Mouse (Mus musculus) intestine, postnatal 0 days (tissue): ENCODE data around the gene Ccar1. TPM values are rescaled to one million over a fixed set of nuclear protein-coding genes. Genes with fewer than 3 reads are reported as not detected.

Source experiments
- ATAC-seq: fragments of 200-750 bp; cut with Nextera tagmentation; 2 replicates; pipeline ENCODE4 v1.8.0; 2017; ENCODE audit warnings: mild to moderate bottlenecking, moderate TSS enrichment, moderate library complexity
- H3K27ac ChIP-seq: fragments of 300-500 bp; sonication (generic); 2 replicates; pipeline ENCODE4 v1.5.1; 2014; ENCODE audit warnings: mild to moderate bottlenecking, low read depth, low read length, moderate library complexity
- H3K27me3 ChIP-seq: fragments of 300-500 bp; sonication (generic); replicated peaks from 2 replicates; pipeline ENCODE4 v1.6.1; 2014; ENCODE audit warnings: low read length, mixed read lengths; ENCODE audit not compliant: control insufficient read depth, insufficient read depth
- H3K36me3 ChIP-seq: fragments of 300-500 bp; sonication (generic); 2 replicates; pipeline ENCODE4 v1.6.1; 2014; ENCODE audit warnings: mild to moderate bottlenecking, moderate library complexity; ENCODE audit not compliant: control insufficient read depth, insufficient read depth
- H3K4me1 ChIP-seq: fragments of 300-500 bp; sonication (generic); replicated peaks from 2 replicates; pipeline ENCODE4 v1.6.1; 2014; ENCODE audit warnings: antibody characterized with exemption, low read length, mixed read lengths; ENCODE audit not compliant: control insufficient read depth, insufficient read depth
- H3K4me2 ChIP-seq: fragments of 300-500 bp; sonication (generic); replicated peaks from 2 replicates; pipeline ENCODE4 v1.6.1; 2014; ENCODE audit warnings: low read depth, mild to moderate bottlenecking, moderate library complexity
- H3K4me3 ChIP-seq: fragments of 300-500 bp; sonication (generic); 2 replicates; pipeline ENCODE4 v1.5.1; 2014; ENCODE audit warnings: low read depth, low read length
- H3K9ac ChIP-seq: fragments of 300-500 bp; sonication (generic); 2 replicates; pipeline ENCODE4 v1.6.1; 2014; ENCODE audit warnings: mild to moderate bottlenecking, low read depth, low read length
- H3K9me3 ChIP-seq: fragments of 300-500 bp; sonication (generic); 2 replicates; pipeline ENCODE4 v1.6.1; 2016; ENCODE audit warnings: mixed run types; ENCODE audit not compliant: control insufficient read depth
- CTCF ChIP-seq: sonication (generic); IDR thresholded peaks from 2 replicates; pipeline ENCODE4 v1.5.1; 2016; ENCODE audit warnings: low read depth, mild to moderate bottlenecking, control low read depth, antibody characterized with exemption, moderate library complexity
- WGBS: fragments of 180-500 bp; shearing (Covaris S2); extraction: QIAGEN DNeasy Blood & Tissue Kit; methylation state at CpG from one replicate; pipeline ENCODE4 v1.1.7; 2014; 5-methylcytosine and 5-hydroxymethylcytosine counted together
- polyA plus RNA-seq: library from polyadenylated mRNA; unstranded; fragments of >200 nt; fragmentation: Nextera tagmentation; extraction: Ambion mirVana; gene quantifications from 2 replicates; pipeline ENCODE4 v1.2.1, GENCODE M21; 2015

Gene Ccar1
- polyA plus RNA-seq: 45.7 and 46.8 TPM in 2 replicates

DNA sequence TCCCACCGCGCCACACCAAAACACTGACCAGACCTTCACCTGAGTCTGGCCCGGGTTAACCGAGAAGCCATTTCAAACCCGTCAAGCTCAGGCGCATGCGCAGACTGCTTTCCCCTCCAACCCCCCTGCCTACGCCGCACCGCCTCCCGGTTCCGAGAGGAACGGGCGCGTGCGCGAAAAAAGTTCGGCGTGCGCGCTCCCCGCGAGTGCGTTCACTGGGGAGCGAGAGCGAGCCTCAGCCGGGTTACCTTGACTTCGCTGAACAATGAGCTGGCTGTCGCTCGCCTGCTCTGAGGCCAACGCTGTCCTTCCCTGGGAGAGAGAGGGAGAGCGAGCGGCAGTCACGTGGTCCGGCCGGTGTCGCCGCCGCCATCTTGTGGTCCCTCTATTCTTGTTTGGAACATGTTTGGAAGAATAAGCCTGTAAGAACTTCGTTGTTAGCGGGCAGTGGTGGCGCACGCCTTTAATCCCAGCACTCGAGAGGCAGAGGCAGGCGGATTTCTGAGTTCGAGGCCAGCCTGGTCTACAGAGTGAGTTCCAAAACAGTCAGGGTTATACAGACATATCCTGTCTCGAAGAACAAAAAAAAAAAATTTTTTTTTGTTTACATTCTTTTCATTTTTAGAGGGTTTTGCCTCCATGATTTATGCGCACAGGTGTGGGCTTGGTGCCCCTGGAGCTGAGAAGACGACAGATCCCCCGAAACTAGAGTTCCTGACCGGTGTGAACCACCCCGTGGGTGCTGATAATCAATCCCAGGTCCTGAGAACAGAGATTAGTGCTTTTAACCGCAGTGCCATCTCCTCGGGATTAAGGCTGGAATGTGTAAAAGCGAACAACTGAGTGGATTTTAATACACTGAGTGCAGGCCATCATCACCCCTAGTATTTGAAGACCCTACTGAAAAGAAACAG, at the start of gene Ccar1:
Gene Ccar1 (minus strand): TSS at position 110 of the 914 bp plus-strand sequence.
- peak; percentile 98 for ATAC-seq
- Histone ChIP-seq H3K4me1 (no peaks in the 10 kb centered on the region), H3K9ac (peak within 1 kb of the TSS; percentile 94), H3K4me2 (peak within 1 kb of the TSS; percentile 64), H3K4me3 (peak within 1 kb of the TSS; percentile 99), H3K27ac (peak within 1 kb of the TSS; percentile 93), H3K36me3 (peaks cover 21% of the 10 kb centered on the region), H3K27me3 (no peaks in the 10 kb centered on the region), H3K9me3 (no peaks in the 10 kb centered on the region)
- TF ChIP-seq CTCF: peak; percentile 44
- 3% methylated on average over 55 of the region's 55 CpGs for WGBS

DNA sequence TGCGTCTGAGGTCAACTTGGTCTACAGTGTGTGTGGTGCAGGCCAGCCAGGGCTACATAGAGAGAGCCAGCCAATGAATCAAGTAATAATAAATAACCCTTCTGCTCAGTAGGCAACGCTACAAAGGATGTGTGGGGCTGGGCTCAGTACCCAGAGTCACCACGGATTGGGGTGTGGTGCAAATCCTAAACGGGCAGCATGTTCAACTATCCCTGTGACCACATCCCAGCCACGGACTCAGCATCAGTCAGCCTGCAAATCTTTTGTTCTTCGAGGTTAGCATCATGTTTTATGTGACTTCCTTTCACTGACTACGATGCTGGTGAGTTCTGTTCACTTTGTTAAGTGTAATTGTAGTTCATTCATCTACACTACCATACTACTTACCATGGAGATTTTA, 48.6 kb upstream of the Ccar1 start:
- no peak overlapping the region for H3K4me3 ChIP-seq
- no peaks in the 10 kb centered on the region for H3K27me3 ChIP-seq
- H3K9ac ChIP-seq: no peak overlapping the region
- WGBS: 92% methylated on average over 7 of the region's 7 CpGs
- H3K9me3 ChIP-seq: no peaks in the 10 kb centered on the region
- no peak overlapping the region for H3K4me2 ChIP-seq
- H3K36me3 ChIP-seq: no peaks in the 10 kb centered on the region
- no peak for TF ChIP-seq CTCF
- no peak overlapping the region for H3K27ac ChIP-seq
- H3K4me1 ChIP-seq: no peaks in the 10 kb centered on the region
- no peak for ATAC-seq

DNA sequence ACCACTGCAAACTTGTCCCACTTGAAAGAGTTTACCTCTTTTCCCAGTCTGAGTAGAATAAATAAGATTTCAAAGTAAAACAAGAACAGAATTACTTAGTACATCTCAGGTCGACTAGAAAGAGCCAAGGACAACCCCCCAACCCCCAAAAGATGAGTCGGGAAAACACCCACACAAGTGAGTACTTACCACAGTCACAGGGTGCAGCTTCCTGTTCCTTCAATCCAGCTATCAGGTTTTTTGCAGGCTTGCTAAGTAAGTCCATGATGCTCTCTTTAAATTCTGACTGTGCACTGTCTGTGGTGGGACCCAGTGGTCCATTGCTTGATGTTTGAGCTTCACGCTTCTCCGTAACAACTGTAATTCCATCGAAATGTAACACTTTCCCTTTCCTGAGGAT, 45.9 kb upstream of the Ccar1 start:
- H3K9me3 ChIP-seq: no peaks in the 10 kb centered on the region
- H3K4me3 ChIP-seq: no peak overlapping the region
- 90% methylated on average over 5 of the region's 5 CpGs for WGBS
- H3K9ac ChIP-seq: no peak overlapping the region
- H3K4me2 ChIP-seq: no peak overlapping the region
- TF ChIP-seq CTCF: no peak
- ATAC-seq: no peak
- no peak overlapping the region for H3K27ac ChIP-seq
- no peaks in the 10 kb centered on the region for H3K36me3 ChIP-seq
- H3K27me3 ChIP-seq: no peaks in the 10 kb centered on the region
- no peaks in the 10 kb centered on the region for H3K4me1 ChIP-seq

DNA sequence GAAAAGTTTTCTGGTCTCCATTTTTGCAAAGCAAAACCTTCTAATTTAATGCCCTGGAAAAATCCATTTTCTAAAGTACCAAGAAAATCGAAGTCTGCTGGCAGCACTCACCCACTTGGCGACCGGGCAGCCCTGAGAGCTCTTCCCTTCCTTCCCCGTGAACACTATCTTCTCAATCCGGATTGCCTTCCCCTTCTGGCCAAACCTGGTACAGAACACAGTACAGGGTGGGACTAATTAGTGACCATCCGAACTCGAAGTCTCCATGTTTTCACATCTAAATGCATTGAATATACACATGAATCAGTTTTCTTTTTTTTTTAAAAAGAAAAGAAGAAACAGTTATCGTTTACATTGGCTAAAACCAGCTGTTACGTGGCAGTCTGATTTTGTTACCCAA, 40.7 kb upstream of the Ccar1 start:
- 79% methylated on average over 9 of the region's 9 CpGs for WGBS

DNA sequence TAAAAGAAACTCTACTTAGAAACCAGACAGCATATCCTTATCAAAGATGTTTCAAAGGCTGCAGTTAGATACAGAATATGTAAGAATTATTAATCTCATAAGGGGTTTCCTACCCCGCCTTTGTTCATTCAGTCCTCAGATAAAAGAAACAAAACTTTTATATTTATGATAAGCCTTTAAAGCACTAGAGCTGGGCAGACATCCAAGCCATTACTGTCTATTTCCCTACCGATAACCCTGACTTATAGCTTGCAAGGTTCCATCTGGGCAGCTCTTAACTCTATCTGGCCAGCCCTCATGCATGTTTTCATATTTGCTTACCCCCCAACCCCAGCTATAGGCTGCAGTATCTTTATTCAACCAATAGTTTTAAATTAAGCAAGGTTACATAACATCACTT, 39.5 kb upstream of the Ccar1 start:
- no peak for ATAC-seq
- H3K4me3 ChIP-seq: no peak overlapping the region

More for the DNA sequence above, 40.7 kb upstream of the Ccar1 start:
- no peaks in the 10 kb centered on the region for H3K27me3 ChIP-seq
- H3K36me3 ChIP-seq: no peaks in the 10 kb centered on the region
- H3K4me3 ChIP-seq: no peak overlapping the region
- no peak for ATAC-seq
- H3K9me3 ChIP-seq: no peaks in the 10 kb centered on the region
- no peaks in the 10 kb centered on the region for H3K4me1 ChIP-seq
- H3K9ac ChIP-seq: no peak overlapping the region
- no peak overlapping the region for H3K27ac ChIP-seq
- H3K4me2 ChIP-seq: no peak overlapping the region
- TF ChIP-seq CTCF: 0 out of 2 replicates have a peak, but pooled peaks have one; percentile 13

DNA sequence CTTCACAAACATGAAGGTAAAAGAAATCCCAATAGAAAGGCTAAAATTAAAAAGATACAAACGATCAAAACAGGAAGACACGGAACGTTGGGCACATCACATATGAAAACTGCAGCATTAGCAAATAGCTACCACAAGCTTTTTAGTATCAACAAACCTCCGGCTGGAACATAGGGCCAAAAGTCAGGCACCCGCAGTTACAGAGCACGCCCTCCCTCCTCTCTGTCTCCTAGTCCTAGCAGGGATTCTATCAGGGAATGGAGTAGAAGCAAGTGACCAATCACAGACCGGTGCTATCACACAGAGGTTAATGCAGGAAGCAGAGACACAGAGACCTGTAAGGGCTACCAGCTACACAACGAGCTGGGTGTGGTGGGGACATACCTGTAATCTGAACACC, 32.4 kb upstream of the Ccar1 start:
- TF ChIP-seq CTCF: no peak
- no peak overlapping the region for H3K27ac ChIP-seq
- H3K4me3 ChIP-seq: no peak overlapping the region
- no peak overlapping the region for H3K4me2 ChIP-seq
- WGBS: 71% methylated on average over 8 of the region's 8 CpGs
- H3K9me3 ChIP-seq: no peaks in the 10 kb centered on the region
- ATAC-seq: no peak
- H3K36me3 ChIP-seq: no peaks in the 10 kb centered on the region
- H3K27me3 ChIP-seq: no peaks in the 10 kb centered on the region
- no peak overlapping the region for H3K9ac ChIP-seq
- no peaks in the 10 kb centered on the region for H3K4me1 ChIP-seq

More for the DNA sequence above, 39.5 kb upstream of the Ccar1 start:
- Histone ChIP-seq H3K9ac (no peak overlapping the region), H3K4me2 (no peak overlapping the region), H3K36me3 (no peaks in the 10 kb centered on the region), H3K27me3 (no peaks in the 10 kb centered on the region), H3K4me1 (no peaks in the 10 kb centered on the region), H3K27ac (no peak overlapping the region), H3K9me3 (no peaks in the 10 kb centered on the region)
- whole genome bisulfite sequencing: 54% methylated on average over 2 of the region's 2 CpGs
- TF ChIP-seq CTCF: no peak
